Mouse (Mus musculus) mouse trophoblast stem cell (cell line): ENCODE measurements around the gene Pnpla7.

Experiments used
- in situ Hi-C, 2 experiments: fragments of 300-500 bp; cut with MseI, MboI; formaldehyde crosslinking; loops; 2 replicates in 1 of 2; 3 replicates in 1 of 2; pipeline ENCODE4 v1.15.1; 2025

Gene Pnpla7

GRCm38 (mm10) chr2:24987762-24988161 lies 11.9 kb downstream of the Pnpla7 start:
- in situ Hi-C loops = no loop called here

DNA sequence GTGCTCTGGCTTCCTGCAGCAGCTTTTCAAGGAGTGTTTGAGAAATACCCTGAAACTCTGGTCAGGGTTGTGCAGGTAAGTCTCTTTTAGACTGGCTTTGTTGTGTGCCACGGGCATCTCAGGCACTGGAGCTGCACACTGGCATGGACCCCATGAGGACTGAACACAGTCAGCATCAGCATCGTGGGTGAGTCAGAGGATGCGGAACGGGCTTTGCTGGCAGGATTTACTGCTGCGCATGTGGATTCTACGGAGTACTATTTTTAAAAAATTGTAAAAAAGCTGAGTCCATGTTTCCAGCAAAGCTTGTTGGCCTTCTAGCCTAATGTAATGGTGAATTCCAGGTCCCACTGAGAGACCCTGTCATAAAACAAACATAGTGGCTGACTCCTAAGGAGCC lies 19.5 kb downstream of the Pnpla7 start:
- in situ Hi-C loops = no loop called here

DNA sequence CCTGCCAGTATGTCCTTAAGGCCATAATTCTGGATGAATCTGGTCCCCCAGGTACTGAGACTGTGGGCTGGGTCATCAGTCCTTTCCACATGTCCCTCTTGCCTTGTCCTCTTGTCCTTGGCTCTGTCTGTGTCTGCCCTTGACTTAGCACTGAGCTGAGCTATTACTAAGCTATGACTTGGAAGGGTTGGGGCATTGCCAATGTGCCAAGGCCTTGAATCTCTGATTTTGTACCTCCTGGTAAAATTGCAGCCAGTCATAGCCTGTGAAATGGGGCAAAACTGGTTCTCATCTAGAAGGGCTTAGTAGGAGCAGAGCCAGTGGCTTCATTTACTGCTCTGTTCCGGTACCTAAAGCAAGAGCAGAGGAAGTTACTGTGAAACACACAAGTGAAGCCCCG lies 20.6 kb downstream of the Pnpla7 start:
- in situ Hi-C loops = no loop called here

DNA sequence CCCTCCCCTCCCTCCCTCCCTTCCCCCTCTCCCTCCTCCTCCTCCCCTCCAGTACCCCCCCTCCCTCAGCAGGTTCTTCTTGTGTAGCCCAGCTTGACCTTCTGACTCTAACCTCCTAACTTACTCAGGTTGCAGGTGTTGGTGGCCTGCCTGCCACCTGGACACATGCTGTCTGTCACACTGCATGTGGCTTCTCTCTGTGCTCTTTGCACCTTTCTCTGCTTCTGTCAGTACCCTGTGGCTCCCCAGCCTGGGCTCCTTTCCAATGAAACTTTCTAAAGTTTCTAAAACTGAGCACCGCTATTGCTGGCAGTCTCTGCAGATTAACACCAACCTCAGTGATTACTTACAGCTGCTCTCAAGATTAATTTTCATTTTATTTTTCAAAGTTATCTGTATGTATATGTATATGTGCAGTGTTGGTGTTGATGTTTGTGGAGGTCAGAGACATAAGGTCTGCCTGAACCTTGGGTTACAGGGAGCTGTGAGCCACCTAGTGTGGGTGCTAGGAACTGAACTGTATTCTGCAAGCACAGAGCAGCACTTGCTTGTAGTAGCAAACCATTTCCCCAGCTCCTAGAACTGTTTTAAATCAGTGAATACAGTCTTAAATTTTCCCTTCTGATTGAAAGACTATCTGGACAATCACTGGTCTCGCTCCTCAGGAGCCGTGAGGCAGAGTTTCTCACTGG lies 24.9 kb downstream of the Pnpla7 start:
- in situ Hi-C loops = loop anchor here in 1 of 2 experiments (5.0 kb wide), 1 partner anchor 38 kb away; the partner anchor contains the start of gene Dph7

- in situ Hi-C loops = loop anchor here in 1 of 2 experiments (5.0 kb wide), 1 partner anchor 42 kb away; the partner anchor contains the start of gene Dph7
Measured at GRCm38 (mm10) chr2:25003946-25004786, 28.3 kb downstream of the Pnpla7 start.

DNA sequence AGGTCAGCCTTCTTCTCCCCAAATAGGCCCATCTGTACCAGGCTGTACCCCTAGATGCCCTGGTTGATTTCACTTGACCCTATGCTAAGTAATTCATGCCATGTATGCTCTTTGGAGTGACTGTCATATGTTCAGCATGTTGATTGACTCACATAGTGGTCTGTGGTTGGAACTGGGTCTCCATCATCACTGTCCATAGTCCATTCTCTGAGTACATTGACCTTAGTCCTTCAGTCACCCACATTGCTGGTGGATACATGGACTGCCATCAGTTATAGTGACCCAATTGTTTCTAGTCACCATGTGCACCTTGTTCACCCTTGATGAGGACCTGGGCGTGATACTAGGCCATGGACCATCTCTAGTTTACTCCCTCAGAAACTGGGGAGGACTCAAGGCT lies 30.9 kb downstream of the Pnpla7 start:
- in situ Hi-C loops = no loop called here

GRCm38 (mm10) chr2:25008250-25008649 lies 32.4 kb downstream of the Pnpla7 start:
- in situ Hi-C loops = no loop called here

GRCm38 (mm10) chr2:25022678-25023077 lies 46.8 kb downstream of the Pnpla7 start:
- in situ Hi-C loops = no loop called here

- in situ Hi-C loops = no loop called here
Measured at GRCm38 (mm10) chr2:25025109-25025508, 49.3 kb downstream of the Pnpla7 start.

DNA sequence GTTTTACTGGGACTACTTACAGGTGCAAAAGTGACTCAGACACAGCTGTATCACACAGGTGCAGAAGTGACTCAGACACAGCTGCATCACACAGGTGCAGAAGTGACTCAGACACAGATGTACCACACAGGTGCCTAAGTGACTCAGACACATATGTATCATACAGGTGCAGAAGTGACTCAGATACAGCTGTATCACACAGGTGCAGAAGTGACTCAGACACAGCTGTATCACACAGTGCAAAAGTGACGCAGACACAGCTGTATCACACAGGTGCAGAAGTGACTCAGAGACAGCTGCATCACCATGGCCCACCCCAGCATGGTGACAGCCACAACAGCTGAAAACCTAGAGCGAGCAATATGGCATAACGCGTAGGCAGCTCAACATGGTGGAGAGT lies 59.2 kb downstream of the Pnpla7 start:
- in situ Hi-C loops = no loop called here

- in situ Hi-C loops = no loop called here
Measured at GRCm38 (mm10) chr2:25040089-25040488, 64.3 kb downstream of the Pnpla7 start.

DNA sequence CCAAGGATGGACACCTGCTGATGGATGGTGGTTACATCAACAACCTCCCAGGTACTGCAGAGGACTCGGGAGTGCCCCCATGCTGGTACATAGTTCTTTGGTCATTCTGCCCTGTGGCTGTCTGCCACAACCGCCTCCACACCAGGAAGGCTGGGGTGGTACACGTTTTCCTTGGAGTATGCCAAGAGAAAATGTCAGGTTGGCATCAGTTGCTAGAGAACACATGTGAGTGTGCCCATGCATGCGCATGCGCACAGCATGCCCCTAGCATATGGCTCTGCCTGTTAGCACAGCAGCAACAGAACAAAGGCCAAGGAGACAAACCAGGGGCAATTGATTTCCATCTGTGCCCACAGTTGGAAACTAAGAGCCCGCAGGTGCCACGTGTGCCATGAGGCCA lies 75.1 kb downstream of the Pnpla7 start:
- in situ Hi-C loops = no loop called here

DNA sequence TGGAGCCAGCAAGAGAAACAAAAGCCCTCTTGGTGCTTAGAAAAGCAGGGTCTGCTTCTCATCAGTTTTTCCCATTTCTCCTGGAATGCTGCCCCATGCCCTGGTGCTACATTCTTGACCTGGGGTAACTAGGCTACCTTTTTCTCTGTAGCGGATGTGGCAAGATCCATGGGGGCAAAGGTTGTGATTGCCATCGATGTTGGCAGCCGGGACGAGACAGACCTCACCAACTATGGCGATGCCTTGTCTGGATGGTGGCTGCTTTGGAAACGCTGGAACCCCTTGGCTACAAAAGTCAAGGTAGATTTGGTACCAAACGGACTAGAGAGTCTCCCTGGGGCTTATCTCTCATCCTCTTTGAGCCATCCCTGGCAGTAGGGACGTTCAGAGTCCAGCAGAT lies 75.6 kb downstream of the Pnpla7 start:
- in situ Hi-C loops = no loop called here

GRCm38 (mm10) chr2:25053101-25053500 lies 77.3 kb downstream of the Pnpla7 start:
- in situ Hi-C loops = no loop called here

- in situ Hi-C loops = no loop called here
Measured at GRCm38 (mm10) chr2:25054221-25055067, 78.6 kb downstream of the Pnpla7 start, which contains the start of gene Nsmf. TSS of gene Nsmf (plus strand) at chr2:25054355.

- in situ Hi-C loops = no loop called here
Measured at GRCm38 (mm10) chr2:25055068-25055405, 79.2 kb downstream of the Pnpla7 start.

DNA sequence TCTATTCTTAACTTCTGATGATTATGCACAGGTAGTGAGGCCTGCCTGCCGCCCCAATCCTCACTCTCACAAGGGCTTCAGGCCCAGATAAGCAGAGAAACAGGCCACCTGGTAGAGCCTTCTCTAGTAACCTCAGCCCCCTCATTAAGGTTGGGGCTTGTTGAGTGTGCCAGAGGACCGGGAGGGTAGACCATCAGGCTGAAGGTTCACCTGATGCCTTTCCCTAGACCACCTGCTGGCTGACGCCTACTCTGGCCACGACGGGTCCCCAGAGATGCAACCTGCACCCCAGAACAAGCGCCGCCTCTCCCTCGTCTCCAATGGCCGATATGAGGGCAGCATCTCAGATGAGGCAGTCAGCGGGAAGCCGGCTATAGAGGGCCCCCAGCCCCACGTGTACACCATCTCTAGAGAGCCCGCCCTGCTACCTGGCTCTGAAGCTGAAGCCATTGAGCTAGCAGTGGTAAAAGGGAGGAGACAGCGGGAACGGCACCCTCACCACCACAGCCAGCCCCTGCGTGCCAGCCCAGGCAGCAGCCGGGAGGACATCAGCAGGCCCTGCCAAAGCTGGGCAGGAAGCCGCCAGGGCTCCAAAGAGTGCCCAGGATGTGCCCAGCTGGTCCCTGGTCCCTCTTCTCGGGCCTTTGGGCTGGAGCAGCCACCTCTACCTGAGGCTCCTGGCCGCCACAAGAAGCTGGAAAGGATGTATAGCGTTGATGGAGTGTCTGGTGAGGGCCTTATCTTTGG lies 79.7 kb downstream of the Pnpla7 start:
- in situ Hi-C loops = no loop called here

DNA sequence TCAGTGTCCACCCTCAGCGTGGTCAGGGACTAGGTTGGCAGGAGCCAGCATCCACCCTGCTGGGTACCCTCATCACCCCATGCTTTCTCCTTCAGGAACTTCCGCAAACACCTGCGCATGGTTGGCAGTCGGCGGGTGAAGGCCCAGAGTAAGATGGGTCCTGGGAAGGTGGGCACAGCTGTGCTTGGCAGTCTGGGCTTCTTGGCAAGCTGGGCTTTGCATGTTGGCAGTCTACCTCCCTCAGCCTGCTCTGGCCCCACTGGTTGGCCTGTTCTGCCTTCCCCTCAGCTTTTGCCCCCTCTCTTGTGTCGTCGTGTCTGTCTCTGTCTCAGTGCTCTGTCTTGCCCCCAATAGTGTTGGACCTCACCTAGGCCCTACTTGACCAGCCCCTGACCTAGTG lies 83.1 kb downstream of the Pnpla7 start:
- in situ Hi-C loops = no loop called here

GRCm38 (mm10) chr2:25063523-25063922 lies 87.7 kb downstream of the Pnpla7 start:
- in situ Hi-C loops = no loop called here

DNA sequence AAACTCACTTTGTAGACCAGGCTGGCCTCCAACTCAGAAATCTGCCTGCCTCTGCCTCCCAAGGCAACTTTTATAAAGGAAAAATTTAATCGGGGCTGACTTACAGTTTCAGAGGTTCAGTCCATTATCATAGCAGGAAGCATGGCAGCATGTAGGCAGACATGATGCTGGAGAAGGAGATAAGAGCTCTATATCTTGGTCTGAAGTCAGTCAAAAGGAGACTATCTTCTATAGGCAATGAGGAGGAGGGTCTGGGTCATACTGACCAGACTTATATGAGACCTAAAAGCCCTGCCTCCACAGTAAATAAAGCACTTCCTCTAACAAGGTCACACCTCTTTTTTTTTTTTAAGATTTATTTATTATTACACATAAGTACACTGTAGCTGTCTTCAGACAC lies 88.5 kb downstream of the Pnpla7 start:
- in situ Hi-C loops = no loop called here

DNA sequence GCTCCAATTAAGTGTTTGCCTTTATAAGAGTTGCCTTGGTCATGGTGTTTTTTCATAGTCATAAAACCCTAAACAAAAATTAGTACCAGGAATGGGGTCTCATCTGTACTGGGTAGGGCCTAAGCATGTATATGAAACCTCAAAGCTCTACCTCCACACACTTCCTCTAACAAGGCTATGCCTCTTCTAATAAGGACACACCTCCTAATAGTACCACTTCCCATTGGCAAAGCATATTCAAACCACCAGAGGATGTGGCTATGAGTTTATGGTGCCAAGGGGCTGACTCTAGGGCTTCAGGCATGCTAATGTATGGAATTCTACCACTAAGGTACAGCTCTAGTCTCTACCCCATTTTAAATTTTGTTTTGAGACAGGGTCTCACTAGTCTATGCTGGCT lies 89.7 kb downstream of the Pnpla7 start:
- in situ Hi-C loops = no loop called here
